Mouse (Mus musculus): ENCODE data around the gene Ptk7. TPM values are rescaled to one million over a fixed set of nuclear protein-coding genes. Genes with fewer than 3 reads are reported as not detected.
A peak's percentile ranks its signal among the peaks of the same experiment; 100 is the strongest.

The Ptk7 gene
- polyA plus RNA-seq, 1 experiment = 38.7 TPM

GRCm38 (mm10) chr17:46546995-46547394, 82.3 kb downstream of the Ptk7 start:
- TF ChIP-seq CTCF (IDR thresholded peaks at IDR 0.05; ENCODE audit: borderline replicate concordance, extremely low read depth, insufficient read depth, insufficient read length) (no peak), POLR2A (IDR thresholded peaks at IDR 0.05; ENCODE audit: borderline replicate concordance, extremely low read depth, insufficient read depth, insufficient read length, poor library complexity, severe bottlenecking) (no peak)
- DNase-seq (ENCODE audit: low read depth) = no peak

- TF ChIP-seq CTCF (IDR thresholded peaks at IDR 0.05; ENCODE audit: borderline replicate concordance, extremely low read depth, insufficient read depth, insufficient read length) (no peak), POLR2A (IDR thresholded peaks at IDR 0.05; ENCODE audit: borderline replicate concordance, extremely low read depth, insufficient read depth, insufficient read length, poor library complexity, severe bottlenecking) (no peak)
Observed at GRCm38 (mm10) chr17:46546591-46546990, 82.7 kb downstream of the Ptk7 start.

DNA sequence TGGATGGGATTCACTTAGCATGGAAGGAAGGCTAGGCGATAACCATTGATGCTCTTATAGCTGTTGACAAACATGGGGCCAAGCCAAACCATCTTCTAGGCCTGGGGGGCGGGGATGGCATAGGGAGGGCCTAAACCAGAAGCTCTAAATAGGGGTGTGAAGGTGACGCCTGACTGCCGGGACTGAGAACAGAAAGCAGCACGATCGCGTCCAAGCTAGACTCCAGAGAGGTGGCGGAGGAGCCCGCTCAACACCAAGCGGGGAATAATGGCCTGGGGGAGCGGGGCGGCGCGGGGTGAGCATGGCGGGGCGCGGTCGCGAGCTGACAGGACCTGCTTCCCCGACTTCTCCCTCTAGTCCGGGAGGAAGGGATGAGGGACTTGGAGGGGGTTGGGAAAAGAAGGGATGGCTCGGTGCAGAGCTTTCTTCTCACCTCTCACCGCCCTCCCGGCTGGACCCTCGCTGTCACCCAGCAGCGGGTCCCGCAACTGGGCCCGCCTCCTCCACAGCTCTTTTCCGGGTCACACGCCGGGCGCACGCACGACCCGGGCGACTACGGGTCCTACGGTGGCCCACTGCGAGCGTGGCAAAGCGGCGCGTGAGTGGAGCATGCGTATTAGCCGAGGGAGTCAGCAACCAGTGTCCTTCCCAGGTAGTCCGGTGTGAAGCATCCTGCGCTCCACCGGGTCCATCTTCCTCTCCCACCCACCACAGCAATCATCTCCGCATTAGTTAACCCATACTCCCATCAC, 83.3 kb downstream of the Ptk7 start, which contains the start of gene Cul9:
Cul9 (minus strand) TSS at position 576 of the 752 bp plus-strand sequence.
- peak; percentile 94 for DNase-seq (ENCODE audit: low read depth)
- TF ChIP-seq CTCF (IDR thresholded peaks at IDR 0.05; ENCODE audit: borderline replicate concordance, extremely low read depth, insufficient read depth, insufficient read length) (no peak), POLR2A (IDR thresholded peaks at IDR 0.05; ENCODE audit: borderline replicate concordance, extremely low read depth, insufficient read depth, insufficient read length, poor library complexity, severe bottlenecking) (peak; percentile 43; the same call in 1 of the 2 replicates)

More at GRCm38 (mm10) chr17:46546591-46546990, 82.7 kb downstream of the Ptk7 start:
- DNase-seq (ENCODE audit: low read depth) = no peak

- TF ChIP-seq CTCF (IDR thresholded peaks at IDR 0.05; ENCODE audit: borderline replicate concordance, extremely low read depth, insufficient read depth, insufficient read length) = no peak
- no peak for DNase-seq (ENCODE audit: low read depth)
Observed at GRCm38 (mm10) chr17:46543661-46544060, 85.6 kb downstream of the Ptk7 start.

DNA sequence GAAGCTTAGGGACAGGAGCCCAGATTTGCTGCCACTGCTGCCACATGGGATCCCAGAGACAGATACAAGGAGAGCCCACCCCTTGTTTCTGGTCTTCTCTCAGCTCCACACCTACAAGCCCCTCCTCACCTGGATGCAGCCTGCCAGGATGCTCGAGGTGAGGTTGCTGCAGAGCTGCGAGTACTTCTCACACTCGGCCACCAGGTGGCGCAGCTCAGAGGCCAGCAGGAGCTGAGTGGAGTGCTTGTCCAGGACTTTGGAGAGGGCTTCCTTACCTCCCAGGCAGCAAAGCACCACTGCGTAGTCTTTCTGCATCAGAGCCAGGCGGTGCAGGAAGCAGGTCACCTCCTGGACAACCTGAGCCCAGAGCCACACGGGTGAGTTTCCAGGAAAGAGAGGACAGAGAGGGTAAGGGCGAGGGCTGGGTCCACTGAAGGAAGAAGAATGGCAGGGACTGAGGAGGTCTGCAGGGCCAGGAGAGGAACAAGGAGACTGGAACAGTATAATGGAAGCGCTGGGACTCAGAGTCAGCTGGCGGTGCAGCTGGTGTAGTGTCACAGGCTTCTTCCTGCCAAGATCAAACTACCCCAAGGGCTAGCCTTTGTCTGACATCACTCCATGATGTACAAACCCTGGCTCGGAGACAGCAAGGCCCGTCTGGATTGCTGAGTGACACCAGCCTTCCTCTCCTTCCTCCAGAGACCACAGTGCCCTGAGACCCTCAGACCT, 103.6 kb downstream of the Ptk7 start:
- TF ChIP-seq POLR2A (IDR thresholded peaks at IDR 0.05; ENCODE audit: borderline replicate concordance, extremely low read depth, insufficient read depth, insufficient read length, poor library complexity, severe bottlenecking) (no peak), CTCF (IDR thresholded peaks at IDR 0.05; ENCODE audit: borderline replicate concordance, extremely low read depth, insufficient read depth, insufficient read length) (peak; percentile 94)
- peak; percentile 82 for DNase-seq (ENCODE audit: low read depth)

- no peak for DNase-seq (ENCODE audit: low read depth)
- no peak for TF ChIP-seq POLR2A (IDR thresholded peaks at IDR 0.05; ENCODE audit: borderline replicate concordance, extremely low read depth, insufficient read depth, insufficient read length, poor library complexity, severe bottlenecking)
- no peak for TF ChIP-seq CTCF (IDR thresholded peaks at IDR 0.05; ENCODE audit: borderline replicate concordance, extremely low read depth, insufficient read depth, insufficient read length)
Observed at GRCm38 (mm10) chr17:46525065-46525464, 104.2 kb downstream of the Ptk7 start.

GRCm38 (mm10) chr17:46521963-46522668, 107.2 kb downstream of the Ptk7 start:
- DNase-seq (ENCODE audit: low read depth) = peak; percentile 37
- TF ChIP-seq POLR2A (IDR thresholded peaks at IDR 0.05; ENCODE audit: borderline replicate concordance, extremely low read depth, insufficient read depth, insufficient read length, poor library complexity, severe bottlenecking) = no peak
- 0 out of 2 replicates have a peak, but pooled peaks have one; percentile 31 for TF ChIP-seq CTCF (IDR thresholded peaks at IDR 0.05; ENCODE audit: borderline replicate concordance, extremely low read depth, insufficient read depth, insufficient read length)

- DNase-seq (ENCODE audit: low read depth) = no peak
- TF ChIP-seq POLR2A (IDR thresholded peaks at IDR 0.05; ENCODE audit: borderline replicate concordance, extremely low read depth, insufficient read depth, insufficient read length, poor library complexity, severe bottlenecking) (no peak), CTCF (IDR thresholded peaks at IDR 0.05; ENCODE audit: borderline replicate concordance, extremely low read depth, insufficient read depth, insufficient read length) (no peak)
Observed at GRCm38 (mm10) chr17:46521174-46521573, 108.1 kb downstream of the Ptk7 start.

- no peak for TF ChIP-seq CTCF (IDR thresholded peaks at IDR 0.05; ENCODE audit: borderline replicate concordance, extremely low read depth, insufficient read depth, insufficient read length)
- no peak for TF ChIP-seq POLR2A (IDR thresholded peaks at IDR 0.05; ENCODE audit: borderline replicate concordance, extremely low read depth, insufficient read depth, insufficient read length, poor library complexity, severe bottlenecking)
- peak; percentile 29 for DNase-seq (ENCODE audit: low read depth)
Observed at GRCm38 (mm10) chr17:46520385-46520979, 108.8 kb downstream of the Ptk7 start.

- TF ChIP-seq POLR2A (IDR thresholded peaks at IDR 0.05; ENCODE audit: borderline replicate concordance, extremely low read depth, insufficient read depth, insufficient read length, poor library complexity, severe bottlenecking) (no peak), CTCF (IDR thresholded peaks at IDR 0.05; ENCODE audit: borderline replicate concordance, extremely low read depth, insufficient read depth, insufficient read length) (no peak)
- no peak for DNase-seq (ENCODE audit: low read depth)
Observed at GRCm38 (mm10) chr17:46519971-46520370, 109.3 kb downstream of the Ptk7 start.

Other genes with a start within 250 kb of the Ptk7 start
- gene Zfp318, start 245.8 kb downstream of the Ptk7 start, polyA plus RNA-seq (2012; rRNA removed) = 28.3 and 39.7 TPM in 2 replicates
- 8.2 and 11.3 TPM in 2 replicates for gene Crip3, start 200.6 kb downstream of the Ptk7 start, polyA plus RNA-seq (2012; rRNA removed)
- gene Slc22a7, start 191.0 kb downstream of the Ptk7 start, polyA plus RNA-seq (2012; rRNA removed) = 0.07 and 0.09 TPM in 2 replicates
- gene Ttbk1, start 141.8 kb downstream of the Ptk7 start, polyA plus RNA-seq (2012; rRNA removed) = 22.1 and 35.4 TPM in 2 replicates
- 17.6 and 25.7 TPM in 2 replicates for gene Dnph1, start 132.8 kb downstream of the Ptk7 start, polyA plus RNA-seq (2012; rRNA removed)
- 37.5 and 50.4 TPM in 2 replicates for gene Cul9, start 83.1 kb downstream of the Ptk7 start, polyA plus RNA-seq (2012; rRNA removed)
- gene Srf, start 73.3 kb downstream of the Ptk7 start, polyA plus RNA-seq (2012; rRNA removed) = 83.2 and 87.6 TPM in 2 replicates
- gene Klc4, start 16.5 kb upstream of the Ptk7 start, polyA plus RNA-seq (2012; rRNA removed) = 30.0 and 34.5 TPM in 2 replicates
- 47.2 and 53.1 TPM in 2 replicates for gene Mrpl2, start 16.7 kb upstream of the Ptk7 start, polyA plus RNA-seq (2012; rRNA removed)
- gene Cul7, start 20.8 kb upstream of the Ptk7 start, polyA plus RNA-seq (2012; rRNA removed) = 69.4 and 88.5 TPM in 2 replicates
- 36.7 and 37.2 TPM in 2 replicates for gene Rrp36, start 44.8 kb upstream of the Ptk7 start, polyA plus RNA-seq (2012; rRNA removed)
- gene Mea1, start 49.3 kb upstream of the Ptk7 start, polyA plus RNA-seq (2012; rRNA removed) = 141 and 144 TPM in 2 replicates
- gene Klhdc3, start 51.4 kb upstream of the Ptk7 start, polyA plus RNA-seq (2012; rRNA removed) = 169 and 175 TPM in 2 replicates
- gene Ppp2r5d, start 75.6 kb upstream of the Ptk7 start, polyA plus RNA-seq (2012; rRNA removed) = 112 and 114 TPM in 2 replicates
- 46.7 and 58.5 TPM in 2 replicates for gene Pex6, start 82.0 kb upstream of the Ptk7 start, polyA plus RNA-seq (2012; rRNA removed)
- gene Gnmt, start 99.7 kb upstream of the Ptk7 start, polyA plus RNA-seq (2012; rRNA removed) = 1.5 and 2.4 TPM in 2 replicates
- gene Cnpy3, start 122.7 kb upstream of the Ptk7 start, polyA plus RNA-seq (2012; rRNA removed) = 55.2 and 55.9 TPM in 2 replicates
- gene Ptcra, start 134.2 kb upstream of the Ptk7 start, polyA plus RNA-seq (2012; rRNA removed) = 0.08 and 0.11 TPM in 2 replicates
- 56.6 and 101 TPM in 2 replicates for gene 2310039H08Rik, start 143.1 kb upstream of the Ptk7 start, polyA plus RNA-seq (2012; rRNA removed)
- 63.2 and 68.7 TPM in 2 replicates for gene Rpl7l1, start 153.2 kb upstream of the Ptk7 start, polyA plus RNA-seq (2012; rRNA removed)
- 13.5 and 24.9 TPM in 2 replicates for gene Bicral, start 229.0 kb upstream of the Ptk7 start, polyA plus RNA-seq (2012; rRNA removed)